Mouse (Mus musculus): ENCODE results near the gene Ubac1. TPM values are rescaled to one million over a fixed set of nuclear protein-coding genes. Genes with fewer than 3 reads are reported as not detected.

The Ubac1 gene
- polyA plus RNA-seq (2015; fragmentation: Nextera tagmentation; extraction: Ambion mirVana): 130 and 144 TPM in 2 replicates

GRCm38 (mm10) chr2:26021561-26022257 lies at the start of gene Ubac1:
TSS of gene Ubac1 (minus strand) at chr2:26021747.
- Histone ChIP-seq H3K9me3 (replicated peaks; ENCODE audit: control insufficient read depth, low read length, poor library complexity, severe bottlenecking) (no peaks in the 10 kb centered on the region), H3K4me3 (ENCODE audit: low read depth, low read length) (peak within 1 kb of the TSS; percentile 87), H3K9ac (ENCODE audit: low read depth, low read length) (peak within 1 kb of the TSS; percentile 87), H3K4me1 (ENCODE audit: control insufficient read depth, insufficient read depth, low read length) (peaks cover 27% of the 10 kb centered on the region), H3K36me3 (ENCODE audit: control insufficient read depth, insufficient read depth, low read length) (no peaks in the 10 kb centered on the region), H3K27ac (ENCODE audit: low read length) (peak within 1 kb of the TSS; percentile 85), H3K27me3 (ENCODE audit: control insufficient read depth, insufficient read depth, low read depth, low read length) (no peaks in the 10 kb centered on the region), H3K4me2 (ENCODE audit: low read length) (peak within 1 kb of the TSS; percentile 98)
- WGBS: 5% methylated on average over 49 of the region's 50 CpGs
- ATAC-seq: peak; percentile 93

- H3K9me3 ChIP-seq (replicated peaks; ENCODE audit: control insufficient read depth, low read length, poor library complexity, severe bottlenecking): no peaks in the 10 kb centered on the region
- H3K36me3 ChIP-seq (ENCODE audit: control insufficient read depth, insufficient read depth, low read length): no peaks in the 10 kb centered on the region
- H3K9ac ChIP-seq (ENCODE audit: low read depth, low read length): no peak overlapping the region
- H3K4me2 ChIP-seq (ENCODE audit: low read length): no peak overlapping the region
- no peak for ATAC-seq
- H3K27ac ChIP-seq (ENCODE audit: low read length): no peak overlapping the region
- no peaks in the 10 kb centered on the region for H3K27me3 ChIP-seq (ENCODE audit: control insufficient read depth, insufficient read depth, low read depth, low read length)
- WGBS: 93% methylated on average over 1 of the region's 1 CpGs
- H3K4me3 ChIP-seq (ENCODE audit: low read depth, low read length): no peak overlapping the region
- no peaks in the 10 kb centered on the region for H3K4me1 ChIP-seq (ENCODE audit: control insufficient read depth, insufficient read depth, low read length)
These were observed 47.0 kb upstream of the Ubac1 start for GRCm38 (mm10) chr2:26068592-26068991.

DNA sequence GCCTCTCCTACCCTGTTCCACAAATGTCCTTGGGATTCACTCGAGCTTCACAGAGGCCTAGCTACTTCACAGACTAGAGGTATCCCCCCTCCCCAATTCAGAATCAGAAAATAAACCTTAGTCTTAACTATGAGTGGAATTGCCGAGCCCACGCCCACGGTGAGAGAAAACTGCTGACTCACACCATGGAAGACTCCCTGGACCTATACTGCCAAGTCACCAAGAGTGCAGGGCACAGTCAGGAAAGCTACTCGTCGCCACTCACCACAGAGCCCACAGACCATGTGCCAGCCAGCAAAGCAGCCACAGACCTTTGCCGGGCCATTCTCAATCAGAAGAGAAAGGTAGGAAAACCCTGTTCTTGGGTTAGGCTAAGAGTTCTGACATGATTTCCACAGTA lies 46.6 kb upstream of the Ubac1 start:
- Histone ChIP-seq H3K27ac (ENCODE audit: low read length) (no peak overlapping the region), H3K4me2 (ENCODE audit: low read length) (no peak overlapping the region), H3K9me3 (replicated peaks; ENCODE audit: control insufficient read depth, low read length, poor library complexity, severe bottlenecking) (no peaks in the 10 kb centered on the region), H3K4me1 (ENCODE audit: control insufficient read depth, insufficient read depth, low read length) (no peaks in the 10 kb centered on the region), H3K36me3 (ENCODE audit: control insufficient read depth, insufficient read depth, low read length) (no peaks in the 10 kb centered on the region), H3K27me3 (ENCODE audit: control insufficient read depth, insufficient read depth, low read depth, low read length) (no peaks in the 10 kb centered on the region), H3K4me3 (ENCODE audit: low read depth, low read length) (no peak overlapping the region), H3K9ac (ENCODE audit: low read depth, low read length) (no peak overlapping the region)
- WGBS: 83% methylated on average over 7 of the region's 7 CpGs
- no peak for ATAC-seq

GRCm38 (mm10) chr2:26066527-26066926 lies 45.0 kb upstream of the Ubac1 start:
- 59% methylated on average over 14 of the region's 14 CpGs for WGBS
- Histone ChIP-seq H3K4me2 (ENCODE audit: low read length) (no peak overlapping the region), H3K9me3 (replicated peaks; ENCODE audit: control insufficient read depth, low read length, poor library complexity, severe bottlenecking) (no peaks in the 10 kb centered on the region), H3K9ac (ENCODE audit: low read depth, low read length) (no peak overlapping the region), H3K4me1 (ENCODE audit: control insufficient read depth, insufficient read depth, low read length) (no peaks in the 10 kb centered on the region), H3K4me3 (ENCODE audit: low read depth, low read length) (no peak overlapping the region), H3K27ac (ENCODE audit: low read length) (no peak overlapping the region), H3K27me3 (ENCODE audit: control insufficient read depth, insufficient read depth, low read depth, low read length) (no peaks in the 10 kb centered on the region), H3K36me3 (ENCODE audit: control insufficient read depth, insufficient read depth, low read length) (no peaks in the 10 kb centered on the region)
- ATAC-seq: no peak

DNA sequence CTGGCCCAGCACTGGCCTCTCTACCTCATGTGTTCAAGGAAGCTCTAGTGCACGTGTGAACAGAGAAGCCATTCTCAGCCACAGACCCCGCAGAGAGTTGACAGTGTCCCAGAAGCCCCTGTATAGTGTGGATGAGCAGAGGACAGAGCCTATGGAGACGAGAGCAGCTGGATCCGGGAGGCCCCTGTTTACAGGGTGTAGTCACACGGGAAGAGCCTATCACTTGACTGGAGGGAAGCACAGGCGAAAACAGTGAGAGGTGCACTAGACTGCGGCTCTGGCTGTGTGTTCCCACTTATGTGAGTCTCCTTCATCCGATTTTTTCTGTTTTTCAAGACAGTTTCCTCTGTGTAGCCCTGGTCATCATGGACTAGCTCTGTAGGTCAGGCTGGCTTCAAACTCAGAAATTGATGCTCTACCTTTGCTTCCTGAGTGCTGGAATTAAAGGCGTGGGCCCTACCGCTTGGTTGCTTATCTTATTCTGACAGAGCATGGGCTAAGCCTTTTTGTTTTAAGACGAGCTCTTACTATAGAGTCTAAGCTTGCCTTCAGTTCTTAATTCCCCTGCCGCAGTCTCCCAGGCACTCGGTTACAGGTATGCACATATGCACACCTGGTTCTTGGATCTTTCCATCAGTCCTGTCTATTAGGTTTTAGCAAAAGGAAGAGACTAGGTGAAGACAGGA lies 41.3 kb upstream of the Ubac1 start:
- Histone ChIP-seq H3K4me1 (ENCODE audit: control insufficient read depth, insufficient read depth, low read length) (no peaks in the 10 kb centered on the region), H3K4me2 (ENCODE audit: low read length) (no peak overlapping the region), H3K27ac (ENCODE audit: low read length) (no peak overlapping the region), H3K9ac (ENCODE audit: low read depth, low read length) (no peak overlapping the region), H3K36me3 (ENCODE audit: control insufficient read depth, insufficient read depth, low read length) (peaks cover 4% of the 10 kb centered on the region), H3K4me3 (ENCODE audit: low read depth, low read length) (no peak overlapping the region), H3K27me3 (ENCODE audit: control insufficient read depth, insufficient read depth, low read depth, low read length) (no peaks in the 10 kb centered on the region), H3K9me3 (replicated peaks; ENCODE audit: control insufficient read depth, low read length, poor library complexity, severe bottlenecking) (no peaks in the 10 kb centered on the region)
- no peak for ATAC-seq
- 79% methylated on average over 13 of the region's 13 CpGs for WGBS

DNA sequence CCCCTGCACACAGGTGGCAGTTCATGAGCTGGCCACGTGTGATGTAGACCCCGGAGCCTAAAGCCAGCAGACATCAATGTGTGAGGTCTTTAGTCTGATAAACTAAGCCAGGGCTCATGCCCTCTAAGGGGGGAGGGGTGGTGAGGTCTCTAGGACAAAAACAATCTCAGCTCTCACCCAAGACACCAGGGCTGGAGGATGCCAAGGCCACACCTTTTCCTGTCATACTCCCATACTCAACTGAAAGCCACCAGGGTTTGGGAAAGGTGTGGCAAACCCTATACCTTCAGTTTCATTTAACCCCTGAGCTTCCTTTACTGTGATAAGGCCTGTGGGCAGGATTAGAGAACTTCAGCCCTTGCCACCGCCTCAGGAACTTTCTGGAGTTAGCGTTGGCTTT lies 40.7 kb upstream of the Ubac1 start:
- no peak for ATAC-seq
- Histone ChIP-seq H3K4me3 (ENCODE audit: low read depth, low read length) (no peak overlapping the region), H3K27ac (ENCODE audit: low read length) (no peak overlapping the region), H3K4me1 (ENCODE audit: control insufficient read depth, insufficient read depth, low read length) (no peaks in the 10 kb centered on the region), H3K9ac (ENCODE audit: low read depth, low read length) (no peak overlapping the region), H3K4me2 (ENCODE audit: low read length) (no peak overlapping the region), H3K9me3 (replicated peaks; ENCODE audit: control insufficient read depth, low read length, poor library complexity, severe bottlenecking) (no peaks in the 10 kb centered on the region), H3K27me3 (ENCODE audit: control insufficient read depth, insufficient read depth, low read depth, low read length) (no peaks in the 10 kb centered on the region), H3K36me3 (ENCODE audit: control insufficient read depth, insufficient read depth, low read length) (peaks cover 4% of the 10 kb centered on the region)
- WGBS: 84% methylated on average over 4 of the region's 4 CpGs

DNA sequence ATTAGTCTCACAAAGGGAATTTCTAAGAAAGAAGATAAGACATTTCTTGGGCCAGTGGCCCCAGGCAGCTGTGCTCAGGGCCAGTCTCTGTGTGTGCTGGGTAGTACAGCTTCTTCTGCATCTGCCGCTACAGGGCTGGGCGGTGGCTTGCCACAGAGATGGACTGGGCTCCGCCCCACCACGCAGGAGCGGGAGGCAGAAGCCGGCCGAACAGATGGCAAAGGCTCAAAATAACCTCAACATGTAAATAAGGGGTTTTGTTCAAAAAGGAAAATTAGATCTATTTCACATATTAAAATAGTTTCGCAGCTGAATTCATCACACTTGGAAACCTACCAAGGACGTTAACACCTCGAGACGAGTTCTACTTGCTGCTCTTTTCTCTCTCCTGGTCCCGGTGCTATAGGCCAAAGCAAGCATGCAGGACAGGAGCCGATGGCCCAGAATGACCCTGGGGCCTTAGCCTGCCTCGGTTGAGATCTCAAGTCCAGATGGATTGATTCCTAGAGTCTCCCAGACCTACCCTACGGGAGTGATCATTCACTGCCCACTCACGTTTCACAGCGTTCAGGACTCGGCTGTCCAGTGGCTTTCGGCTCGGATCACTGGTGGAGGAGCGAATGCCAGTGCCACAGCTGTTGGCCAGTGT lies 39.6 kb upstream of the Ubac1 start:
- 72% methylated on average over 21 of the region's 21 CpGs for WGBS
- no peak for ATAC-seq
- Histone ChIP-seq H3K36me3 (ENCODE audit: control insufficient read depth, insufficient read depth, low read length) (peaks cover 4% of the 10 kb centered on the region), H3K9ac (ENCODE audit: low read depth, low read length) (no peak overlapping the region), H3K4me1 (ENCODE audit: control insufficient read depth, insufficient read depth, low read length) (no peaks in the 10 kb centered on the region), H3K4me3 (ENCODE audit: low read depth, low read length) (no peak overlapping the region), H3K27me3 (ENCODE audit: control insufficient read depth, insufficient read depth, low read depth, low read length) (no peaks in the 10 kb centered on the region), H3K4me2 (ENCODE audit: low read length) (no peak overlapping the region), H3K9me3 (replicated peaks; ENCODE audit: control insufficient read depth, low read length, poor library complexity, severe bottlenecking) (no peaks in the 10 kb centered on the region), H3K27ac (ENCODE audit: low read length) (no peak overlapping the region)

DNA sequence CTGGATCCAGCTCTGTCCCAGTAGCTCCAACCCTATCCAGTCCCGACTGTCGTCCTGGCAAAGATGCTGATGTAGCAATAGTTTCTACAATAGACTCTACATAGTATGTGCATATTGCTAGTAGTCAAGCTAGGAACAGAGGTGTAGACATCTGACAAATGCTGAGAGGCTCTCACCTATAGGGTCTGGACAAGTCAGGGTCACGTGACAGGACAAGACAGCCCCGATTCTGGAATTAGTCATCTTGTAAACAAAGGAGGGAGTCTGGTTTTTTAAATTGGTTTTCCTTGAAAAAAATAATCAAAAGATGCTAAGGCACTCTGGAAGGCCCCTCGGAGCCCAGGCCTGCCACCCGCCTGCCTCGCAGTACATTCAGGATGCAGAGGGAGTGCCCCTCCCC lies 35.5 kb upstream of the Ubac1 start:
- H3K4me2 ChIP-seq (ENCODE audit: low read length): no peak overlapping the region
- 89% methylated on average over 7 of the region's 7 CpGs for WGBS
- H3K27ac ChIP-seq (ENCODE audit: low read length): no peak overlapping the region
- peaks cover 4% of the 10 kb centered on the region for H3K36me3 ChIP-seq (ENCODE audit: control insufficient read depth, insufficient read depth, low read length)
- no peaks in the 10 kb centered on the region for H3K27me3 ChIP-seq (ENCODE audit: control insufficient read depth, insufficient read depth, low read depth, low read length)
- H3K4me3 ChIP-seq (ENCODE audit: low read depth, low read length): no peak overlapping the region
- peaks cover 9% of the 10 kb centered on the region for H3K4me1 ChIP-seq (ENCODE audit: control insufficient read depth, insufficient read depth, low read length)
- H3K9me3 ChIP-seq (replicated peaks; ENCODE audit: control insufficient read depth, low read length, poor library complexity, severe bottlenecking): no peaks in the 10 kb centered on the region
- no peak for ATAC-seq
- H3K9ac ChIP-seq (ENCODE audit: low read depth, low read length): no peak overlapping the region

DNA sequence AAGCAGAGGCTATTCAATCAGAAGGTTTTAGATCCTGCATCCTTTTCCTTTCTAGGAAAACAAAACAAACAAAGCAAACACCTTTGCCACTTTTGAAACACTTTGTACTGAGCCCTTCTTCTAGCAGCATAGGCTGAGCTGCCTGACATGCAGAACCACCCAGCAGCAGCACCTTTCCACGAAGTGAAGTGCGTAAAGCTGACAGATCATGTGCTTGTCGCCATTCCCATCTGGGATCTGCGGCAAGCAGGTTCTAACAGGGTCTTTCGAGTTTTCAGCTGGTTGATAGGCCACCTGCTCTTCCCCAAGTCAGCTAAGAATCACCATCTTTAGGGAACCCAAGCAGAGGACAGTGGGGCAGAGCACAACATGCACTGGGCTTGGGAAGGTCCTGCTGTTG lies 34.7 kb upstream of the Ubac1 start:
- Histone ChIP-seq H3K9me3 (replicated peaks; ENCODE audit: control insufficient read depth, low read length, poor library complexity, severe bottlenecking) (no peaks in the 10 kb centered on the region), H3K27ac (ENCODE audit: low read length) (no peak overlapping the region), H3K36me3 (ENCODE audit: control insufficient read depth, insufficient read depth, low read length) (peaks cover 4% of the 10 kb centered on the region), H3K4me2 (ENCODE audit: low read length) (no peak overlapping the region), H3K9ac (ENCODE audit: low read depth, low read length) (no peak overlapping the region), H3K4me3 (ENCODE audit: low read depth, low read length) (no peak overlapping the region), H3K4me1 (ENCODE audit: control insufficient read depth, insufficient read depth, low read length) (peaks cover 9% of the 10 kb centered on the region), H3K27me3 (ENCODE audit: control insufficient read depth, insufficient read depth, low read depth, low read length) (no peaks in the 10 kb centered on the region)
- WGBS: 73% methylated on average over 5 of the region's 5 CpGs
- ATAC-seq: no peak
